Mouse (Mus musculus) forebrain, embryonic 16.5 days (tissue): ENCODE results near the gene Unc5a. TPM values are rescaled to one million over a fixed set of nuclear protein-coding genes. Genes with fewer than 3 reads are reported as not detected.
A peak's percentile ranks its signal among the peaks of the same experiment; 100 is the strongest.

Source experiments
- ATAC-seq: fragments of 200-750 bp; cut with Nextera tagmentation; 2 replicates; pipeline ENCODE4 v1.8.0; 2017; ENCODE audit warnings: mild to moderate bottlenecking, moderate library complexity
- H3K27ac ChIP-seq: fragments of 300-500 bp; sonication (generic); 2 replicates; pipeline ENCODE4 v1.5.1; 2014; ENCODE audit warnings: low read length, control low read depth
- H3K27me3 ChIP-seq: fragments of 300-500 bp; sonication (generic); replicated peaks from 2 replicates; pipeline ENCODE4 v1.6.1; 2014; ENCODE audit warnings: low read length; ENCODE audit not compliant: control insufficient read depth, insufficient read depth
- H3K36me3 ChIP-seq: fragments of 300-500 bp; sonication (generic); 2 replicates; pipeline ENCODE4 v1.6.1; 2014; ENCODE audit not compliant: control insufficient read depth, insufficient read depth
- H3K4me1 ChIP-seq: fragments of 300-500 bp; sonication (generic); replicated peaks from 2 replicates; pipeline ENCODE4 v1.6.1; 2014; ENCODE audit warnings: low read length; ENCODE audit not compliant: control insufficient read depth, insufficient read depth
- H3K4me2 ChIP-seq: fragments of 300-500 bp; sonication (generic); 2 replicates; pipeline ENCODE4 v1.6.1; 2014; ENCODE audit warnings: mild to moderate bottlenecking, low read length, control low read depth
- H3K4me3 ChIP-seq: fragments of 300-500 bp; sonication (generic); replicated peaks from 2 replicates; pipeline ENCODE4 v1.5.1; 2014; ENCODE audit warnings: mild to moderate bottlenecking, low read length, control low read depth
- H3K9ac ChIP-seq: fragments of 300-500 bp; sonication (generic); replicated peaks from 2 replicates; pipeline ENCODE4 v1.6.1; 2014; ENCODE audit warnings: low read depth, low read length, control low read depth
- H3K9me3 ChIP-seq: fragments of 300-500 bp; sonication (generic); 2 replicates; pipeline ENCODE4 v1.6.1; 2016; ENCODE audit warnings: low read length; ENCODE audit not compliant: control insufficient read depth
- WGBS: fragments of 180-500 bp; shearing (Covaris S2); extraction: QIAGEN DNeasy Blood & Tissue Kit; methylation state at CpG from one replicate; pipeline ENCODE4 v1.1.7; 2014; 5-methylcytosine and 5-hydroxymethylcytosine counted together
- polyA plus RNA-seq: library from polyadenylated mRNA; unstranded; fragments of >200 nt; fragmentation: Nextera tagmentation; extraction: Ambion mirVana; gene quantifications from 2 replicates; pipeline ENCODE4 v1.2.1, GENCODE M21; 2015

Unc5a gene
- polyA plus RNA-seq, 1 experiment from 2014 or later, result 18.5 TPM

GRCm38 (mm10) chr13:54926654-54927053 is 22.6 kb upstream of the Unc5a start:
- Histone ChIP-seq H3K4me3 (no peak overlapping the region), H3K27me3 (no peaks in the 10 kb centered on the region), H3K4me2 (no peak overlapping the region), H3K27ac (no peak overlapping the region), H3K4me1 (peaks cover 7% of the 10 kb centered on the region), H3K9me3 (no peaks in the 10 kb centered on the region), H3K36me3 (no peaks in the 10 kb centered on the region), H3K9ac (no peak overlapping the region)
- ATAC-seq, result no peak
- WGBS, result 38% methylated on average over 4 of the region's 4 CpGs

DNA sequence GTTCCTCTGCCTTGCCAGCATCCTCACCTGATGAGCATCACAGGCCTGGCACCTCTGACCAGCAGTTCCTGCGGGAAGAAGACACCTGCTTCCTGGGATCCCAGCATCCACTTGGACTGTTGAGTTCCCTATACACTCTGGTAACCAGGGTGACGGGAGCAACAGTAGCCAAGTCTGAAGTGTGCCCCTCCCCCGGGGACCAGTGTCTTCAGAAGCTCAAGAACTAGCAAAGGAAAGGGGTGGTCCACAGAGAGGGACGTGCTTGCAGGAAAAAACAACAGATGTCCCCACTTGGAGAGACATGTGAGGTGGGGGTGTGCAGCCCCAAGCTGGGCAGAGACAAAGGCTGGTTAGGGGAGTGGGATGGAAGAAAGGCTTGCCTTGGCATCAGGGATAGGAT is 19.1 kb upstream of the Unc5a start:
- no peaks in the 10 kb centered on the region for H3K27me3 ChIP-seq
- H3K4me3 ChIP-seq, result no peak overlapping the region
- no peaks in the 10 kb centered on the region for H3K36me3 ChIP-seq
- WGBS, result 21% methylated on average over 4 of the region's 4 CpGs
- no peaks in the 10 kb centered on the region for H3K9me3 ChIP-seq
- H3K9ac ChIP-seq, result no peak overlapping the region
- no peak overlapping the region for H3K27ac ChIP-seq
- peak; percentile 50; the same call in 1 of the 2 replicates for ATAC-seq
- H3K4me2 ChIP-seq, result no peak overlapping the region
- peaks cover 28% of the 10 kb centered on the region for H3K4me1 ChIP-seq

DNA sequence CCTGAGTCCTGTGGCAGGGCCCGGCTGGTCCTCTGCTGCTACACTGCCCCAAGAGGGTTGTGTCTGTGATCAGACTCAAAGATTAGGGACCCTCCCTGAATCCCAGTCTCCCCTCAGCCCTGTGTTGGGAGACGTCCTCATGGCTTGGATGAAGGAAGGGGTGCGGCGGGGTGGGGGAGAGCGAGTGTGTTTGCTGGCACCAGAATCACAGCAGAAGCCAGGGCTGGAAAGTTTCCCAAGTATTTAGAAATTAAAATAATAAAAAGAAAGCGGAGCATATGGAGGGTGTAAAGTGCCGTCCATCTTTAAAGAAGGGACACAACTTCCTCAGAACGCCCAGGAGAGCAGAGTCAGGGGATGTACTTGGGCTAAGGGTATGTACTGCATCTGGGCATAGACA is 14.3 kb upstream of the Unc5a start:
- Histone ChIP-seq H3K27ac (peak overlapping the region; percentile 12; the same call in 1 of the 2 replicates), H3K9me3 (no peaks in the 10 kb centered on the region), H3K4me3 (no peak overlapping the region), H3K9ac (no peak overlapping the region), H3K4me1 (peaks cover 43% of the 10 kb centered on the region), H3K4me2 (no peak overlapping the region), H3K36me3 (no peaks in the 10 kb centered on the region), H3K27me3 (no peaks in the 10 kb centered on the region)
- 54% methylated on average over 8 of the region's 8 CpGs for WGBS
- peak; percentile 37; the same call in 1 of the 2 replicates for ATAC-seq

DNA sequence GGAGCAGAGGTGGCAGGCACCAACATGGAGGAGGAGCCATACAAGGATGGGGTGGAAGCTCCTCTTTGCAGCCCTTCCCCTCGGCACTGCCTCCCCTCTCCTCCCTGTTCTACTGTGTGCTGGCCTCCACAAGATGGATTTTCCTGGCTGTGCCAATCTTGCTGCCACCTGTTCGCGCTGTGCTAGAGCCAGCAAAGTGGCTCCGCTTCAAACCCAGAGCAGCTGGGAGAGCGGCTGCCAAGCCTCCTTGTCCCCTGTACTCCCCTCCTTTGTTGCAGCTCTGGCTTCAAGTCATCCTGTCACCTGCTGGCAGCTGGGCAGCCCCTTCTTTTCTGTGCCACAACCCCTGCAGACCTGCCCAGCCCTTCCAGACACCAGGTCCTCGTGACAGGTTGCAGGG is 13.0 kb upstream of the Unc5a start:
- WGBS, result 38% methylated on average over 6 of the region's 6 CpGs
- H3K9me3 ChIP-seq, result no peaks in the 10 kb centered on the region
- ATAC-seq, result peak; percentile 86
- H3K27me3 ChIP-seq, result no peaks in the 10 kb centered on the region
- no peak overlapping the region for H3K4me3 ChIP-seq
- peaks cover 36% of the 10 kb centered on the region for H3K4me1 ChIP-seq
- no peak overlapping the region for H3K4me2 ChIP-seq
- no peaks in the 10 kb centered on the region for H3K36me3 ChIP-seq
- peak overlapping the region; percentile 39; the same call in 1 of the 2 replicates for H3K27ac ChIP-seq
- H3K9ac ChIP-seq, result no peak overlapping the region

GRCm38 (mm10) chr13:54937885-54938284 is 11.3 kb upstream of the Unc5a start:
- Histone ChIP-seq H3K9ac (no peak overlapping the region), H3K4me2 (no peak overlapping the region), H3K27ac (peak overlapping the region; percentile 31), H3K4me3 (no peak overlapping the region), H3K36me3 (no peaks in the 10 kb centered on the region), H3K27me3 (no peaks in the 10 kb centered on the region), H3K4me1 (peaks cover 38% of the 10 kb centered on the region), H3K9me3 (no peaks in the 10 kb centered on the region)
- 58% methylated on average over 11 of the region's 11 CpGs for WGBS
- no peak for ATAC-seq

DNA sequence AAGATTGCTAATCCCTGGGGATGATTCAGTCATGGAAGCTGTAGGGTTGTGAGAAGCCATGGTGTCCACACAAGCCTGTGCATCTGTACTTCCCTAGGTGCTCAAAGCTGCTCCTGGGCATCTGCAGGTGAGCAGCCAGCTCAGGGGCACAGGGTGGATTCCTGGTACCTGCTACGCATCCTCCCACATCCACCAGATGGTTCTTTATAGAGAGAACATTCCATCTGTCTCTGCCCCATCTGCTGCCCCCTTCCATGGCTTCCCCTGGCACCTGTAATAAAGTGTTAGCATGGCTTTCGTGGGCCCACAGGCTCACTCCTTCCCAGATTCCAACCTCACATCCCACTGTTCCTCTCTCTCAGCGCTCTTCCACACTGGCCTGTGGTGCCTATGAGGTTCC is 10.7 kb upstream of the Unc5a start:
- Histone ChIP-seq H3K27me3 (no peaks in the 10 kb centered on the region), H3K27ac (no peak overlapping the region), H3K4me1 (peaks cover 36% of the 10 kb centered on the region), H3K36me3 (no peaks in the 10 kb centered on the region), H3K4me3 (no peak overlapping the region), H3K4me2 (no peak overlapping the region), H3K9ac (no peak overlapping the region), H3K9me3 (no peaks in the 10 kb centered on the region)
- 72% methylated on average over 3 of the region's 3 CpGs for WGBS
- no peak for ATAC-seq

DNA sequence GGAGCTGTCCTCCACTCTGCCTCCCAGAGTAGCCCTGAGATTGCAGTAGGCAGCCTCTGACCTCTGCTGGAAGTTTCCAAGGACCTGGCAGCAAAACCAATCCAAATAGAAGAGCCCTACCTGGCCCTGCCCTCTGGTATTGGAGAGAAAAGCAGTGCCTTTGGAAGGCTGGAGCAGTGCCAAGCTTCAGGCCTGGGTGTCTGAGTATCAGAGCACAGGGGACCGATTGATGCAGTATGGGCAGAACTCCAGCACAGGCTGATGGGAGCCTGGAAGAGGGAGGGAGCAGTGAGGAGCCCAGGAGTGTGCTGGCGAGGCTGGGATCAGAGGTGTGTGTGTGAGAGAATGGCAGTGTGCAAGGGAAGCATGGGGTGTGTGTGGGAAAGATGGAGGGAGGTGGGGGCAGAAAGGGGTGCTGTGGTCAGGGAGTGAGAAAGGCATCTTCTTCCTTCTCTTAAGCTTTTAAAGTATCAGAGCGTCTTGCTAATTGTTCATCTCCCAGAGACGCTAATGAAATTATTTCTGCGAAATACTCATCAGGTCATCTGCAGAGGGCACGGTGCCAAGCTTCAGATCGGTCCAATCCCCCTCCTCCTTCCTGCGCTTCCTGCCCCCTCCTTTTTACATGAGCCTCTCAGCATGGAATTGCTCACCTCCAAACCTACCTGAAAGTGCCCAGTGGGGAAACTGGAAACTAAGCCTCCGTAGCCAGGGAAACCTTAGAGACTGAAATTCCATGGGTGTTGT is 4.6 kb upstream of the Unc5a start:
- Histone ChIP-seq H3K4me1 (peaks cover 23% of the 10 kb centered on the region), H3K9me3 (no peaks in the 10 kb centered on the region), H3K9ac (no peak overlapping the region), H3K27ac (no peak overlapping the region), H3K4me2 (no peak overlapping the region), H3K4me3 (no peak overlapping the region), H3K36me3 (no peaks in the 10 kb centered on the region), H3K27me3 (peaks cover 9% of the 10 kb centered on the region)
- WGBS, result 18% methylated on average over 9 of the region's 9 CpGs
- ATAC-seq, result no peak

DNA sequence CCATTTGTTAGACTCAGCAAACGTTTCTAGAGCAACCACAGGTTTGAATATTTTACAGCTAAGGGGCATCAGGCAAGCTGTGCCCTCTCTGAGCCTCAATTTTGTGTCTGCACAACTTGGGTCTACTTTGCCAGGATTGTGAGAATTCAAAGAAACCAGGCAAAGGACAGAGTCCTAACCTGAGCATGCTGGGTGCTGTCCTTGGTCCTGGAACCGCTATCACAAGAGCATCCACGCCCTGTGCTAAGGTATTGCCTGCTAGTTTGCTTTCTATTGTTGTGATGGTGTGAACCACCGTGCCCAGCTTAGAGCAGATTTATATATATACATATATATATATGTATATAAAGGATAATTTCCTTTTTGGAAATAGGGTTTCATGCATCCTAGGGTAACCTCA is 3.9 kb upstream of the Unc5a start:
- Histone ChIP-seq H3K9ac (no peak overlapping the region), H3K36me3 (no peaks in the 10 kb centered on the region), H3K4me1 (peaks cover 30% of the 10 kb centered on the region), H3K4me3 (no peak overlapping the region), H3K27ac (no peak overlapping the region), H3K9me3 (no peaks in the 10 kb centered on the region), H3K4me2 (no peak overlapping the region), H3K27me3 (peaks cover 9% of the 10 kb centered on the region)
- 4% methylated on average over 4 of the region's 4 CpGs for WGBS
- ATAC-seq, result no peak

DNA sequence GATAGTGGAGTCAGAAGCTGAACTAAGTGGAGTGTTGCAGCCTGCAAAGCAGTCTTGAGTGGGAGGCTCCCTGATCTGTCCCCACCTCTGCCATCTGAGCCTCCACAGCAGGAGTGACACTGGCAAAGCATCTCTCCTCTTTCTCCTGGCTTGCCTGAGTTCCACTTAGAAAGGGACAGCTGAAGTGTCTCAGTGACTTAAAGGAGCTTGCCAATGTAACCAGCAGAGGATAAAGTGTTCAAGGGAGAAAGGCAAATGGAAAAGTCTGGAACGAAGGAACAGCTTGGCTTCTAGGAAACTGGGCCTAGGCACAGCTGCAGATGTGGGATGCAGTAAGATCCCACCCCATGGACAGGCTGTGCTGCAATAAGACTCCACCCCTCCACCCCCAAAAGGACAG is 2.8 kb upstream of the Unc5a start:
- WGBS, result 73% methylated on average over 1 of the region's 1 CpGs
- H3K4me1 ChIP-seq, result peaks cover 41% of the 10 kb centered on the region
- H3K36me3 ChIP-seq, result no peaks in the 10 kb centered on the region

More for the DNA sequence above, 2.8 kb upstream of the Unc5a start:
- H3K9ac ChIP-seq, result no peak overlapping the region
- no peaks in the 10 kb centered on the region for H3K9me3 ChIP-seq
- ATAC-seq, result no peak
- H3K27me3 ChIP-seq, result peaks cover 17% of the 10 kb centered on the region
- H3K4me3 ChIP-seq, result no peak overlapping the region
- H3K27ac ChIP-seq, result no peak overlapping the region
- no peak overlapping the region for H3K4me2 ChIP-seq
